Mouse (Mus musculus) liver, adult (tissue): ENCODE data around the gene Mapk12.

Experiments used
- GATA4 ChIP-seq: IDR thresholded peaks from 2 replicates; pipeline ENCODE4 v1.6.1; 2014; ENCODE audit warnings: mild to moderate bottlenecking, low read length; ENCODE audit not compliant: insufficient replicate concordance

The Mapk12 gene

GRCm38 (mm10) chr15:89103921-89104320, 36.6 kb downstream of the Mapk12 start:
- no peak for TF ChIP-seq GATA4

GRCm38 (mm10) chr15:89102646-89103045, 37.9 kb downstream of the Mapk12 start:
- TF ChIP-seq GATA4: no peak

- no peak for TF ChIP-seq GATA4
These were observed 39.7 kb downstream of the Mapk12 start for GRCm38 (mm10) chr15:89100823-89101222.

DNA sequence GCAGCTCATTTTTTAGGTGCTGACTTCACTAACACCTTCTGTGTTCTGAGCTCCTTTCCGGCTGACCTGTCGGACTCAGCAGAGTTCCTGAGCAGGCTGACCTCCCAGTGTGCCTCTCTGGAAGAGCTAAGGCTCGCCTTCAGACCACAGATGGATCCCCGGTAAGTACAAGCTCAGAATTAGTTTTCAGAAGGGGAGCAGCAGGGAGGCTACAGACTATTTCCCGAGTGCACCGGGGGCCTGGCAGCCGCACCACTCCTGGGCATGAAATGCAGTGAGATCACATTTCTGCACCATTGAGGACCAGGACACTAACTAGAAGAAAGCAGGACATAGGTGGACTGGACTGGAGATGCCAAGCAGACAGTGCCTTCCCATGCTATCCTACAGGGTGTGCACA, 41.9 kb downstream of the Mapk12 start:
- TF ChIP-seq GATA4: no peak

GRCm38 (mm10) chr15:89097450-89097849, 43.1 kb downstream of the Mapk12 start:
- TF ChIP-seq GATA4: no peak

DNA sequence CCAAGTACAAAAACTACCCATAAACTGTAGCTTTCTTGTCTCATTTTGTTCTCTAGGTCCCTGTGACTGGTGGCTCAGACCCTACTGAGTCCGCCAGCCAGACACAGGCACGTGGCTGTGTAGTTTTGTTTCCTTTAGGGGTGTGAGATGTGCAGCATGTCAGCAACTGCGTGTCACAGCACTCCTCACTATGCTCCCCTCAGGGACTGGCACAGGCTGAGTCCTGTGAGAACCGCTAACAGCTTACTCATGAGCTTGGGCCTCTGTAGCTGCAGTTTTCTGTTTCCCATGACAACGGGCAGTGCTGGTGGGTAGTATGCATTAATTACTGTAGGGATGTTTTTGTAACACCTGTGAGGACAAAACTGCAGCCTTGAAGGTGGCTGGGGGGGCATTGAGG, 48.3 kb downstream of the Mapk12 start:
- TF ChIP-seq GATA4: no peak

DNA sequence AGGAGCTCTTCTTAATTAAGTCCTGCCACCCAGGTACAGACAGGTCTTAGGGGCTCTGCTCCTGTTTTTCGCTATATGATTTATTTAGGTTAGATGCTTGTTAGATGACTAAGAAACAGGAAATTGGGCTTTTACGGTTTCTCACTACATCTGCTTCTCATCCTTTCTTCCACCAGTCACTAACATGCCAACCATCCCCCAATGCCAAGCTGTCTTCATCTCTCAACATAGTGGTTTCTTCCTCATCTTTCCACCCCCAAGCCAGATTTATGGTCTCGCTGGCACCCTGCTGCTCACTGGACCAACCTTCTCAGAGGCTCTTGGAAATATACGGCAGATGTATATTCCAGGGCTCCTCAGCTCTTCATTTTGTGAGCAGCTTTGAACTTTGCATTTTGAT, 49.8 kb downstream of the Mapk12 start:
- TF ChIP-seq GATA4: no peak

DNA sequence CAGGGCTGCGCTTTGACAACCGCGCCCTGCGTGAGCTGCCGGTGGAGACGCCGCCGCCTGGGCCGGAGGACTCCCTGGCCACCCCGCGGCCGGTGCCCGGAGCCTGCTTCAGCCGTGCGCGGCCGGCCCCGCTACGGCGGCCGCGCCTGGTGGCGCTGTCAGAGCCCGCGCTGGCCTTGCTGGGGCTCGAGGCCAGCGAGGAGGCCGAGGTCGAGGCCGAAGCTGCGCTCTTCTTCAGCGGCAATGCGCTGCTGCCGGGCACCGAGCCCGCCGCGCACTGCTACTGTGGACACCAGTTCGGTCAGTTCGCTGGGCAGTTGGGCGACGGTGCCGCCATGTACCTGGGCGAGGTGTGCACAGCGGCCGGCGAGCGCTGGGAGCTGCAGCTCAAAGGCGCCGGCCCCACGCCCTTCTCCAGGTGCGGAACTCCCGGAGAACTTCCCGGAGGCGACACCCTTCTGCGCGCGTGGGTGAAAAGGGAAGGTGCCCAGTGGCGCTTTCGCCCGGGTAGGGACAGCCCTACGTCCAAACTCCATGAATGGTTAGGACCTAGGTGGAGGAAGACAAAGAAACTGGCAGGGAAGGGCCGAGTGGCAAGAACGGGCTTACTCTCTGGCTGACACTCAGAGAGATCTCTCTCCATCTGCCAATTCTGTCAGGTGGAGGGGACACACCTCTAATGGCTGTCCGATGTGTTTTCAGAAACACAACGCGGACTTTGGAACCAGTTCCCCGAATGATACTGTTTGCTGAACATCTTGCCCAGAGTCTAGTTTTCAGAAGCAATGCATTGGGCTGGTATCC, 51.1 kb downstream of the Mapk12 start:
- no peak for TF ChIP-seq GATA4

- TF ChIP-seq GATA4: no peak
These were observed 51.8 kb downstream of the Mapk12 start, which contains the start of gene Selenoo for GRCm38 (mm10) chr15:89088607-89089247. TSS of gene Selenoo (plus strand) at chr15:89089084.

DNA sequence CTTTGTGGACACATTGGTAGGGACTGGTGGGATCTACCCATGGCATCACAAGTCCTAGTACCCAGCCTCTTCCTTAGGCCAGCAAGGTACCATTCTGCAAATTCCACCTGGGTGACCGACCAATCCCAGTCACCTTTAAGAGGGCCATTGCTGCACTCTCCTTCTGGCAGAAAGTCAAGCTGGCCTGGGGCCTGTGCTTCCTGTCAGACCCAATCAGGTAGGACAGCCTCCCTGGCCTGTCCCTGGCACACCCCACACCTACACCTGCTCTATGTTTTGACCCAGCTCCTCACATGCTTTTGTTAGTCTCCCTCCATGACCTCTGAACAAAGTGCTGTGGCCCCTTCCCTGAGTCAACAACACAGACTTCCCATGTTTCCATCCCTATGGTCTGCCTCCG, 55.7 kb downstream of the Mapk12 start:
- TF ChIP-seq GATA4: no peak

DNA sequence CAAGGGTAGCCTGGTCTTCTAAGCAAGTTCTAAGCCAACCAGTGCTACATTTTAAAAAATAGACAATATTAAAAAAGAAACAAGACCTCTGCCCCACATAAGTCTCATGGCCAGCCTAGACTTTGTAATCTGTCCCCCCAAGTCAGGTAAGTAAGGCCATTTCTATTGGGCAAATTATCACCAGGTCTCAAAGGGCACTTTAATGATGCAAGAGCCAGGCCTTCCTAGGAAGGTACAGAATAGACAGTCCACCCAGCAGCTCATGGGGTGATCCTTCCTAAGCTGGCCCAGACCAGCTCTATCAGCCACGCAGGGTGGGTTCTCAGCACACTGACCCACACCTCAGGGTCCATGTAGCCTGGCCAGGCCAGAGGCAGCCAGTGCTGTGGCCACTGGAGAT, 56.6 kb downstream of the Mapk12 start:
- TF ChIP-seq GATA4: no peak
